Mouse (Mus musculus) limb, embryonic 11.5 days (tissue): ENCODE results near the gene Ccdc117. TPM values are rescaled to one million over a fixed set of nuclear protein-coding genes. Genes with fewer than 3 reads are reported as not detected.

Source experiments
- ATAC-seq: fragments of 200-750 bp; cut with Nextera tagmentation; 2 replicates; pipeline ENCODE4 v1.8.0; 2017; ENCODE audit warnings: low read depth; ENCODE audit not compliant: insufficient number of reproducible peaks, low FRiP score, low TSS enrichment
- DNase-seq: peaks from one replicate; pipeline ENCODE4 v3.0.0-alpha.2; 2015; ENCODE audit warnings: low spot score
- H3K27ac ChIP-seq: fragments of 300-500 bp; sonication (generic); replicated peaks from 2 replicates; pipeline ENCODE4 v1.5.1; 2014; ENCODE audit warnings: low read depth, mild to moderate bottlenecking, low read length
- H3K27me3 ChIP-seq: fragments of 300-500 bp; sonication (generic); 2 replicates; pipeline ENCODE4 v1.6.1; 2014; ENCODE audit warnings: mild to moderate bottlenecking, low read length, mixed read lengths; ENCODE audit not compliant: control insufficient read depth, insufficient read depth
- H3K36me3 ChIP-seq: fragments of 300-500 bp; sonication (generic); 2 replicates; pipeline ENCODE4 v1.6.1; 2014; ENCODE audit warnings: mild to moderate bottlenecking, low read length, moderate library complexity, mixed read lengths; ENCODE audit not compliant: control insufficient read depth, insufficient read depth
- H3K4me1 ChIP-seq: fragments of 300-500 bp; sonication (generic); 2 replicates; pipeline ENCODE4 v1.6.1; 2014; ENCODE audit warnings: low read length, mixed read lengths; ENCODE audit not compliant: control insufficient read depth, insufficient read depth
- H3K4me2 ChIP-seq: fragments of 300-500 bp; sonication (generic); 2 replicates; pipeline ENCODE4 v1.6.1; 2014; ENCODE audit warnings: low read depth, mild to moderate bottlenecking, moderate library complexity; ENCODE audit not compliant: severe bottlenecking
- H3K4me3 ChIP-seq: fragments of 300-500 bp; sonication (generic); 2 replicates; pipeline ENCODE4 v1.5.1; 2014; ENCODE audit warnings: low read depth, low read length
- H3K9ac ChIP-seq: fragments of 300-500 bp; sonication (generic); 2 replicates; pipeline ENCODE4 v1.6.1; 2014; ENCODE audit warnings: mild to moderate bottlenecking, low read length
- H3K9me3 ChIP-seq: fragments of 300-500 bp; sonication (generic); 2 replicates; pipeline ENCODE4 v1.6.1; 2016; ENCODE audit warnings: low read length; ENCODE audit not compliant: control insufficient read depth
- WGBS: fragments of 180-500 bp; shearing (Covaris S2); extraction: QIAGEN DNeasy Blood & Tissue Kit; methylation state at CpG from one replicate; pipeline ENCODE4 v1.1.7; 2014; 5-methylcytosine and 5-hydroxymethylcytosine counted together
- polyA plus RNA-seq: library from polyadenylated mRNA; unstranded; fragments of >200 nt; fragmentation: Nextera tagmentation; extraction: Ambion mirVana; gene quantifications from 2 replicates; pipeline ENCODE4 v1.2.1, GENCODE M21; 2014

The Ccdc117 gene
- polyA plus RNA-seq, 1 experiment from 2014 or later: 33.5 TPM

DNA sequence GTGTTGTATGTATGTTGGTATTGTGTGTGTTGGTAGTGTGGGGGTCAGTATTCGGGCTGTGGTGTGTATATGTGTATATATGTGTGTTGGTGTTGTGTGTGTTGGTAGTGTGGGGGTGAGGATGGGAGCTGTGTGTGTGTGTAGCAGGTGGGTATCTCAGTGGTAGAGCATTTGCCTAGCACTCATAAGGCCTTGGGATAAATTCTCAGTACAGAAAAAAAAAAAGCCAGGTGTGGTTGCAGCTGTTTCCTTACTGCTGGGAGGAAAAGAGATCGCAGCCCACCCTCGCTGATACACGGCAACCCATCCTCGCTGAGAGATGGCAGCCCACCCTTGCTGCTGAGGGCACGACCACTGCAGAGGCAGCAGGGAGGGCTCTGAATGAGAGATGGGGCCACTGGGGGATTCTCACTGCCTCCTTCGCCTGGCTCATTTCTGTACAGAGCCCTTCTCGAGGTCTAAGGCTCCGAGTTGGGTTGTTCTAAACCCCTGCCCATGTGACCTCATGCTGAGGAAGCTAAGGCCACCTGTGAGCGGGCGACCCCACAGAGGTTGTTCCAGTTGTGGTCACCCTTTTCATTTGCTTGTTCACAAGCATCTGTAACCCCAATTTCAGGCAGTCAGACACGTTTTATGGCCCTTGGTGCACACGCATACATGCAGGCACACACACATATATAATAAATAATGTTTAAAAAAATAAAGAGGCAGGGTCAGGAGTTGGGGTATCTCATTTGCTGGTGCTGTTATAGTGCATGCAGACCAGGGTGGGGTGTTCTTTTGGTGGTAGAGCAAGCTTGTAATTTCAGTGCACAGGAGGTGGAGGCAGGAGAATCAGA, 40.9 kb downstream of the Ccdc117 start:
- H3K27ac ChIP-seq: no peak overlapping the region
- WGBS: 78% methylated on average over 13 of the region's 13 CpGs
- DNase-seq: no peak

DNA sequence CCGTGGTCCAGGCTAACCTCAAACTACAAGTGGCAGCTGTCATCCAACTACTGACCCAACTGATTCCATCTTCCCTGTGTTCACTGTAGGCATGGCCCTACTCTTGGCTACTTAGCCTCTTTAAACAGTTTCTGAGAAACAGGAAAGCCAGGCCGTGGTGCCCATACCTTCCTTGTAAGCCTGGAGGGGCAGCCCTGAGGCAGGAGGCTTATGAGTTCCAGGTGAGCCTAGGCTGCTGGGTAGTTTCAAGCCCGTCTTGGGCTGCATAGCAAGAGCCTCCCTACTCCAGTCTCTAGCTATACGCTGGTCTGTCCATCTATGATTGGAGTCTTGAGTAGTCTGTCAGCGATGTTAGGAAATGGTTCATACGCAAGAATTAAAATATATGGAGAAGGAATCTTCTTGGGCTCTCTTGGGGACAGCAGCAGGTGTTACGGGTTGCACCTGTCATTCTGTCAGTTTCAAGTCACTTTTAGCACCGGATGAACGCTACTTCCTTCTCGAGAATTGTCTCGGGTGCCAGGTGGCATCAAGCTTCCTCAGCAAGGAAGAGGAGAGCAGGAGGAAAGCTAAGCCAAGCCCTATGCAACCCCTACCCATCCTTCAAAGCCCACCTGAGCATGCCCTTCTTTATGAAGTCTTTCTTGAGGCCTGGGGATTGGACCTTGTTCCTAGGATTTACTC, 41.9 kb downstream of the Ccdc117 start:
- H3K36me3 ChIP-seq: peaks cover 2% of the 10 kb centered on the region; the same call in 1 of the 2 replicates
- H3K4me2 ChIP-seq: no peak overlapping the region
- no peak overlapping the region for H3K27ac ChIP-seq
- no peaks in the 10 kb centered on the region for H3K4me1 ChIP-seq
- no peak overlapping the region for H3K9ac ChIP-seq
- no peaks in the 10 kb centered on the region for H3K9me3 ChIP-seq
- WGBS: 82% methylated on average over 11 of the region's 11 CpGs
- H3K27me3 ChIP-seq: no peaks in the 10 kb centered on the region
- no peak for ATAC-seq
- no peak overlapping the region for H3K4me3 ChIP-seq
- no peak for DNase-seq

More for the DNA sequence above, 40.9 kb downstream of the Ccdc117 start:
- Histone ChIP-seq H3K36me3 (peaks cover 2% of the 10 kb centered on the region; the same call in 1 of the 2 replicates), H3K27me3 (no peaks in the 10 kb centered on the region), H3K9me3 (no peaks in the 10 kb centered on the region), H3K4me1 (no peaks in the 10 kb centered on the region), H3K4me3 (no peak overlapping the region), H3K9ac (no peak overlapping the region), H3K4me2 (no peak overlapping the region)
- ATAC-seq: no peak

DNA sequence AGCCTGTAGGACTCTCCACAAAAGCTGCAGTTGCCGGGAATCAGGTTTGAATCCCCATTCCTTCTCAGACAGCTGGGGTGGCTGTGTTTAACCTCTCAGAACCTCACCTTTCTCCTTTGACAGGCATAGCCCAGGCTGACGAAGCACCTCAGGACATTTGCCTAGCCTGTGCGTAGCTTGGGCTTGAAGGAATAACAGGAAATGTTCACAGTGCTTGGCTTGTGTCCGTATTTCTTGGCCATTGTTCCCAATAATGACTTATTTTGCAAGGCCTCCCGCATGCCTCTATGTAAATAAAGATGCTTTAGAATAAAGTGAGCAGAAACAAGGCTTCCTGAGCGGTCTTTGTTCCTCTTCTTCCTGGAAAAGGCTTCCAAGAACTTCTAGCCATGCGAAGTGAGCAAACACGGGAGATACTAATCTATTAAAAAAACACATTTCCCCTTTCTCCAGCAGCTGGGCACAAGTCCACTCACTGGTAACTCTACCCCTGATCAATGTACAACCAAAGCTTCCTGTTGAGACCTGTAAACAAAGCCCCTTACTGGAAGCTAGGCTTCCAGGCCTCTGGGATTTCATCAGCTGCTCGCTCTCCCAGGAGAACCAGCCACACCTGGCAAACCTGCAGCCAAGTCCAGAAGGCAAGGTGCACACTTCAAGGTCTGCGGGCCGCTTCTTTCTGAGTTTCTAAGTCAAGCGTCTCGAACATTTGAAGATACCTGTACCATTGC, 42.9 kb downstream of the Ccdc117 start:
- Histone ChIP-seq H3K4me1 (no peaks in the 10 kb centered on the region), H3K36me3 (peaks cover 2% of the 10 kb centered on the region; the same call in 1 of the 2 replicates), H3K27me3 (no peaks in the 10 kb centered on the region), H3K9ac (no peak overlapping the region), H3K4me2 (no peak overlapping the region), H3K4me3 (no peak overlapping the region), H3K9me3 (no peaks in the 10 kb centered on the region), H3K27ac (no peak overlapping the region)
- 83% methylated on average over 13 of the region's 13 CpGs for WGBS
- ATAC-seq: no peak
- DNase-seq: no peak

DNA sequence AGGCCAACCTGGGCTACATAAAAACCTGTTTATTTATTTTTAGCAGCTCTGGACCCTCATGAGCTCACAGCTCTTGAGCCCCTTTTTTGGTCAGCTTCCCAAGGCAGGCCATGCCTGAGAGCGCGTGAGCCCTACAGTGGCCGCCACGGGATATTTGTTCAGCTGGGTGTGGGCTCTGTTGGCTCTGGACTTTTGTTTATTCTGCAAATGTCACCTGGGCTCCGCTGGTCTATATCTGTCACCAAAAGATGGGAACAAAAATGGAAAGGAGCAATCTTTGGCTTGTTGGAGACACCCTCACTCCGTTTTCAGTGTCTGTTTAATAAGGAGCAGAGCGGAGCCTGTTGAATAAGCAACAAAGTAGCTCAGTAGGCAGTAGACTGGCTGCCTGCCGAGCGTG, 43.6 kb downstream of the Ccdc117 start:
- Histone ChIP-seq H3K4me3 (no peak overlapping the region), H3K9me3 (no peaks in the 10 kb centered on the region), H3K4me2 (no peak overlapping the region), H3K27ac (no peak overlapping the region), H3K4me1 (no peaks in the 10 kb centered on the region), H3K9ac (no peak overlapping the region), H3K27me3 (no peaks in the 10 kb centered on the region), H3K36me3 (peaks cover 2% of the 10 kb centered on the region; the same call in 1 of the 2 replicates)
- ATAC-seq (no peak), DNase-seq (no peak)
- 85% methylated on average over 9 of the region's 9 CpGs for WGBS

DNA sequence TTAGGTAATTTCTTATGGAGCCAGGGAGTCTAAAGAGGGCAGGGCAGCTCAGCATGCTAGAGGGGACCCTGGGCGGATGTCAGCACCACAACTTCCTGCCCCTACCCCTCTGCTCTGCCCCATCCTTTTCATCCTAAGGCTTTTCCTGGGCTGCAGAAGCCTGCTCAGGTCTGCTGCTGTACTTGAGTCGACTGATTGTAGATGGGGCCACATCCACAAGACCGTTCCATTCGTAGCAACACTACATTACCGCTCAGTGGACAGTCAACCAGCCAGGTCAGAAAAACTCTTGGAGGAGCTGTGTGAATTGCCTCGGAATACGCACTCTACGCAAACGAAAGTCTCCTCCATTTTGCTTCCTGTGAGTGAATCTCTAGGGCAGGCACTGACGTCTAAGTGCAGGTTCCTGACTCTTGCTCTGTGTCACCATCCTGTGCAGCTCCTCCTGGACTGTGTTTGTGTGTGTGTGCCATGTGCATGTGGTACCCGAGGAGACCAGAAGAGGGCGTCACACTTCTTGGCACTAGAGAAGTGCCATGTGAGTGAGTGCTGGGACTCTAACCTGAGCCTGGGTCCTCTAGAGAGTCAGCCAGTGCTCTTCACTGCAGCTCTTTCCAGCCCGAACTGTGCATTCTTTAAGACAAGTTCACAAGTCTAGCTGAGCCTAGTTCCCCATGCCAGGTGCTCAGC, 45.3 kb downstream of the Ccdc117 start:
- ATAC-seq (no peak), DNase-seq (no peak)
- Histone ChIP-seq H3K4me2 (no peak overlapping the region), H3K4me3 (no peak overlapping the region), H3K9ac (no peak overlapping the region), H3K9me3 (no peaks in the 10 kb centered on the region), H3K27ac (no peak overlapping the region), H3K27me3 (no peaks in the 10 kb centered on the region), H3K36me3 (peaks cover 2% of the 10 kb centered on the region; the same call in 1 of the 2 replicates), H3K4me1 (no peaks in the 10 kb centered on the region)
- 97% methylated on average over 13 of the region's 13 CpGs for WGBS

DNA sequence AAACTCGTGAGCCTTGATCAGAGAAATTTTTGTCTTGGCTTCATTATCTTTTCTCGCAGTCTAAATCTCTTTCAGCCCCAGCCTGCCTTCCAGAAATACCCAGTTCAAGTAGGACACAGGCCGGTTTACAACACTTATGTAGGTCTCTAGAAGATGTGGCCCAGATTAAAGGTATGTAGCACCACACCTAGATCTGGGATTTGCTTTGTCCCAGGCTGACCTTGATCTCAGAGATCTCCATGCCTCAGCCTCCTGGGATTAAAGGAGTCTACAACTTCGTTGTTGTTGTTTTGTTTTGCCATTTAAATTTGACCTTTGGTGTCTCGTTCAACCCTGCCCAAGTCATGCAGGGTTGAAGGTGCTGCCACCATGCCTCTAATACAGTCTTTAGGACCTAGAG, 46.1 kb downstream of the Ccdc117 start:
- WGBS: 84% methylated on average over 5 of the region's 5 CpGs
- Histone ChIP-seq H3K36me3 (peaks cover 2% of the 10 kb centered on the region; the same call in 1 of the 2 replicates), H3K27me3 (no peaks in the 10 kb centered on the region), H3K4me3 (no peak overlapping the region), H3K9ac (no peak overlapping the region), H3K4me2 (no peak overlapping the region), H3K9me3 (no peaks in the 10 kb centered on the region), H3K27ac (no peak overlapping the region), H3K4me1 (no peaks in the 10 kb centered on the region)
- ATAC-seq (no peak), DNase-seq (no peak)

DNA sequence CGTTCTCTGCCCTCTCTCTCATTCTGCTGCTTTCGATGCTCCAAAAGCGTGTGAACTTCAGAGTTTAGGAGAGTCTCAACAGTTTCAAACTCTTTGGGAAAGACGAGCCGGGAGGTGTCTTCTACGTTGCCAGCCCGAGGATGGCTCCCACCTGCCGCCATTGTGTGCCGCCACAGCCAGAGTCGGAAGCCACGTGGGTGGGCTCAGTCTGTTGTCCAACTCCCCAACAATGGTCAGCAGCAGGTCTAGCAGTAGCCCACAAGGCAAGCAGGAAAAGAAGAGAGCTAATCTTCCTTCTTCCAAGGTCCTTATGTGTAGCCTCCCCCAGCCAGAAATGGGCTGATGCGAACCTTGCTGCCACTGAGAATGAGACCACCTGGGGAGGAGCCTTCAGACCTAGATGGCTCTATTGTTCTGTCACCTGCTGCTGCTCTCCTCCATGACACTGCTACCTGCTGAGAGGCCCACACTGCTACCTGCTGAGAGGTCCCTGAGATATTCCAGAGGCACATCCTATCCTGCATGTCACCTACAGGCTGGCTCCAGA, 46.6 kb downstream of the Ccdc117 start:
- Histone ChIP-seq H3K9me3 (no peaks in the 10 kb centered on the region), H3K27ac (no peak overlapping the region), H3K27me3 (no peaks in the 10 kb centered on the region), H3K4me3 (no peak overlapping the region), H3K4me1 (no peaks in the 10 kb centered on the region), H3K9ac (no peak overlapping the region), H3K36me3 (peaks cover 2% of the 10 kb centered on the region; the same call in 1 of the 2 replicates), H3K4me2 (no peak overlapping the region)
- ATAC-seq (no peak), DNase-seq (no peak)
- WGBS: 78% methylated on average over 12 of the region's 12 CpGs
